Mouse (Mus musculus): Measurements from ENCODE around the gene Prdm2. TPM values are rescaled to one million over a fixed set of nuclear protein-coding genes. Genes with fewer than 3 reads are reported as not detected.

Prdm2 gene
- total and polyA plus RNA-seq, 3 experiments: 4.3 to 13.5 TPM; not detected in 1

DNA sequence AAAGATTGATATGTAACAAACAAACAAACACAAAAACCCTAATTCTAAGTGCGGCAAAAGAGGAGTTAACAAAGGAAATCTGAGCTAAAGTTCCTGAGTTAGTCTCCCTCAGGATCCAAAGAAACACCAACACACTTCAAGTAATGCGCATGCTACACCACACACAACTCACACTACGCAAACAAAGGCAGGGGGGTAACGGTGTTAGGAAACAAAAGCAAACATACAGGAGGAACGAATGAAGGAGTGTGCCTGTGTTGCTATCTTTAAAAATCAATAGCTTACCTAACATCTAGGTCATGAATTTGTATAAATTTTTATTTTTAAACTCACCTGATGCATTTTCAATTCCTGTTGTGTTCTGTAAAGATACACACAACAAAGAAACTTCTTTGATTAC, 18.5 kb downstream of the Prdm2 start:
- Histone ChIP-seq H3K27me3 (ENCODE audit: control insufficient read depth in 1 of 2, insufficient read depth in 2 of 2, low read length in 2 of 2) (no peaks in the 10 kb centered on the region), H3K9me3 (replicated peaks; ENCODE audit: insufficient read depth, low read length) (no peaks in the 10 kb centered on the region), H3K4me3 (ENCODE audit: control insufficient read depth in 1 of 2, insufficient read depth in 1 of 2, low read depth in 2 of 2, low read length in 2 of 2) (no peak overlapping the region), H3K27ac (ENCODE audit: control insufficient read depth, low read depth, low read length) (no peak overlapping the region), H3K9ac (ENCODE audit: control insufficient read depth, low read depth, low read length, poor library complexity, severe bottlenecking) (no peak overlapping the region), H3K4me1 (ENCODE audit: control insufficient read depth in 1 of 2, insufficient read depth in 2 of 2, low read length in 2 of 2) (peaks cover 0 to 4% of the 10 kb centered on the region in 2 experiments; a peak in 1 of 4 replicates), H3K79me2 (ENCODE audit: control insufficient read depth, insufficient read depth, low read length, poor library complexity) (peaks cover 7% of the 10 kb centered on the region), H3K36me3 (ENCODE audit: control insufficient read depth in 1 of 2, insufficient read depth in 2 of 2, low read length in 2 of 2) (peaks cover 0 to 2% of the 10 kb centered on the region in 2 experiments; a peak in 3 of 4 replicates)
- TF ChIP-seq CHD1 (IDR thresholded peaks at IDR 0.05; ENCODE audit: low read depth, low read length): no peak
- TF ChIP-seq MYB (IDR thresholded peaks at IDR 0.05; ENCODE audit: low read depth, low read length): no peak
- TF ChIP-seq CTCF (IDR thresholded peaks at IDR 0.05 in 2 of 3, conservative IDR thresholded peaks at IDR 0.05 in 1 of 3; ENCODE audit: control insufficient read depth in 1 of 3, insufficient read depth in 1 of 3, low read depth in 2 of 3, low read length in 3 of 3, poor library complexity in 1 of 3, severe bottlenecking in 1 of 3): no peak
- TF ChIP-seq MAZ (IDR thresholded peaks at IDR 0.05; ENCODE audit: low read depth, low read length): no peak
- TF ChIP-seq EP300 (IDR thresholded peaks at IDR 0.05; ENCODE audit: low read depth in 1 of 2, low read length in 2 of 2): no peak
- no peak for TF ChIP-seq RCOR1 (IDR thresholded peaks at IDR 0.05; ENCODE audit: low read depth, low read length)
- no peak for TF ChIP-seq ZMIZ1 (IDR thresholded peaks at IDR 0.05; ENCODE audit: low read depth, low read length)
- no peak for TF ChIP-seq ZC3H11A (IDR thresholded peaks at IDR 0.05; ENCODE audit: low read depth, low read length)
- TF ChIP-seq SIN3A (IDR thresholded peaks at IDR 0.05; ENCODE audit: low read length): no peak
- DNase-seq (ENCODE audit: low read depth, low spot score): no peak

DNA sequence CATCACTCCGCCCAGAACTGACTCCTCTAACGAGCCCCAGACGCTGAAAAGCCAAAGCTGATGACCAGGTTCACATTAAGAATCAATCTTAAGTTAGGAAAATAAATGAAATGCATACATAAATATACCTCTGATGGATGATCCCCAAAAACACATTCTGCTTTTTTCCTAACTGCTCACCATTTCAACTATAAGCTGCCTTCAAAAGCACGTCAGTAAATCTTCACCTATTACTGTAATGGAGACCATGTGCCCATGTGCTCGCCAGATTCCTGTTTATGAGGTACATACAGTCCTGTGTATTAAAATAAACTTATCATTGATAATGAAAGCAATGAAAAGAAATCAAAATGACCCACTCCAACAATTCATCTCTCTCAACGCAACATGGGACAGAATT, 19.6 kb downstream of the Prdm2 start:
- Histone ChIP-seq H3K9me3 (replicated peaks; ENCODE audit: insufficient read depth, low read length) (no peaks in the 10 kb centered on the region), H3K27ac (ENCODE audit: control insufficient read depth, low read depth, low read length) (no peak overlapping the region), H3K4me1 (ENCODE audit: control insufficient read depth in 1 of 2, insufficient read depth in 2 of 2, low read length in 2 of 2) (peaks cover 0 to 2% of the 10 kb centered on the region in 2 experiments; a peak in 1 of 4 replicates), H3K36me3 (ENCODE audit: control insufficient read depth in 1 of 2, insufficient read depth in 2 of 2, low read length in 2 of 2) (peaks cover 0 to 3% of the 10 kb centered on the region in 2 experiments; a peak in 3 of 4 replicates), H3K27me3 (ENCODE audit: control insufficient read depth in 1 of 2, insufficient read depth in 2 of 2, low read length in 2 of 2) (no peaks in the 10 kb centered on the region), H3K4me3 (ENCODE audit: control insufficient read depth in 1 of 2, insufficient read depth in 1 of 2, low read depth in 2 of 2, low read length in 2 of 2) (no peak overlapping the region), H3K79me2 (ENCODE audit: control insufficient read depth, insufficient read depth, low read length, poor library complexity) (peaks cover 6% of the 10 kb centered on the region), H3K9ac (ENCODE audit: control insufficient read depth, low read depth, low read length, poor library complexity, severe bottlenecking) (no peak overlapping the region)
- TF ChIP-seq POLR2AphosphoS5 (IDR thresholded peaks at IDR 0.05; ENCODE audit: borderline replicate concordance, low read depth, low read length) (no peak), TBP (IDR thresholded peaks at IDR 0.05; ENCODE audit: low read depth, low read length) (no peak), MAZ (IDR thresholded peaks at IDR 0.05; ENCODE audit: low read depth, low read length) (no peak), BHLHE40 (IDR thresholded peaks at IDR 0.05; ENCODE audit: borderline replicate concordance, low read depth, low read length) (no peak), CTCF (IDR thresholded peaks at IDR 0.05 in 2 of 3, conservative IDR thresholded peaks at IDR 0.05 in 1 of 3; ENCODE audit: control insufficient read depth in 1 of 3, insufficient read depth in 1 of 3, low read depth in 2 of 3, low read length in 3 of 3, poor library complexity in 1 of 3, severe bottlenecking in 1 of 3) (no peak), ETS1 (IDR thresholded peaks at IDR 0.05; ENCODE audit: low read depth, low read length) (no peak), ZNF384 (IDR thresholded peaks at IDR 0.05; ENCODE audit: low read depth, low read length) (no peak), POLR2A (IDR thresholded peaks at IDR 0.05; ENCODE audit: control insufficient read depth in 1 of 2, insufficient read depth in 1 of 2, low read depth in 1 of 2, low read length in 2 of 2, poor library complexity in 1 of 2) (no peak), CHD2 (IDR thresholded peaks at IDR 0.05; ENCODE audit: low read length) (no peak), ZC3H11A (IDR thresholded peaks at IDR 0.05; ENCODE audit: low read depth, low read length) (no peak), NELFE (IDR thresholded peaks at IDR 0.05; ENCODE audit: low read depth, low read length) (no peak), JUND (IDR thresholded peaks at IDR 0.05; ENCODE audit: low read depth, low read length) (no peak), MAFK (IDR thresholded peaks at IDR 0.05; ENCODE audit: borderline replicate concordance, low read depth, low read length) (no peak), NRF1 (IDR thresholded peaks at IDR 0.05; ENCODE audit: insufficient read depth, low read depth, low read length, poor library complexity, severe bottlenecking) (no peak), E2F4 (IDR thresholded peaks at IDR 0.05; ENCODE audit: borderline replicate concordance, low read depth, low read length) (no peak), GABPA (IDR thresholded peaks at IDR 0.05; ENCODE audit: low read depth, low read length) (no peak), RCOR1 (IDR thresholded peaks at IDR 0.05; ENCODE audit: low read depth, low read length) (no peak)
- no peak for DNase-seq (ENCODE audit: low read depth, low spot score)

Measured in MEL (cell line).